Mouse (Mus musculus): Measurements from ENCODE around the gene Fdxacb1. TPM values are rescaled to one million over a fixed set of nuclear protein-coding genes. Genes with fewer than 3 reads are reported as not detected.

Gene Fdxacb1
- polyA plus RNA-seq, 1 experiment, result 9.3 TPM

GRCm38 (mm10) chr9:50746214-50746677, 21.8 kb upstream of the Fdxacb1 start, which contains the start of gene 2310030G06Rik:
TSS of gene 2310030G06Rik (minus strand) at chr9:50746536.
- Histone ChIP-seq H3K27ac (ENCODE audit: insufficient read depth, low read length) (no peak within 1 kb of the TSS), H3K4me1 (ENCODE audit: control insufficient read depth, insufficient read depth, low read length) (peaks cover 4% of the 10 kb centered on the region; the same call in 1 of the 2 replicates), H3K4me3 (ENCODE audit: insufficient read depth, low read length) (peak within 1 kb of the TSS; percentile 36)
- TF ChIP-seq CTCF (IDR thresholded peaks at IDR 0.05; ENCODE audit: borderline replicate concordance, insufficient read depth, low read length) (no peak), POLR2A (IDR thresholded peaks at IDR 0.05; ENCODE audit: low read depth, low read length) (0 out of 2 replicates have a peak, but pooled peaks have one; percentile 29)

DNA sequence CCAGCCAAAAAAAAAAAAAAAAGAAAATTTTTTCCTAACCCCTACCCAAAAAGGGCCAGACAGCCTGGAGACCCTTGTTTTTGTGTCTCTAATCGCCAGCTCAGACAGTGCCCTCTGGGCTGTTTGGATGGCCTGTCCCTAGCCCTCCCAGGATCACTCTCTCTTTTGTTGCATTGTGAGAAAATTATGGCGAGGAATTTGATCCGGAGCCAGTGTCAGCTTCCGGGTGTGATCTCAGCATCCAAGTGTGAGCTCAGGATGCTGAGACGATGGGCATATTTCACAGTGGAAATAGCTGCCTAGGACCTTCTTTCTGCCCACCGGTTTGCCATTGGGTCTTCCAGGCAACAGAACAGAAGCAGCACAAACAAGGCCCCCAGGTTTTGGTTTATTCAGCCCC, 17.3 kb upstream of the Fdxacb1 start:
- H3K4me1 ChIP-seq (ENCODE audit: control insufficient read depth, insufficient read depth, low read length), result peaks cover 10% of the 10 kb centered on the region
- TF ChIP-seq CTCF (IDR thresholded peaks at IDR 0.05; ENCODE audit: borderline replicate concordance, insufficient read depth, low read length) (no peak), POLR2A (IDR thresholded peaks at IDR 0.05; ENCODE audit: low read depth, low read length) (no peak)
- H3K4me3 ChIP-seq (ENCODE audit: insufficient read depth, low read length), result no peak overlapping the region
- no peak overlapping the region for H3K27ac ChIP-seq (ENCODE audit: insufficient read depth, low read length)

DNA sequence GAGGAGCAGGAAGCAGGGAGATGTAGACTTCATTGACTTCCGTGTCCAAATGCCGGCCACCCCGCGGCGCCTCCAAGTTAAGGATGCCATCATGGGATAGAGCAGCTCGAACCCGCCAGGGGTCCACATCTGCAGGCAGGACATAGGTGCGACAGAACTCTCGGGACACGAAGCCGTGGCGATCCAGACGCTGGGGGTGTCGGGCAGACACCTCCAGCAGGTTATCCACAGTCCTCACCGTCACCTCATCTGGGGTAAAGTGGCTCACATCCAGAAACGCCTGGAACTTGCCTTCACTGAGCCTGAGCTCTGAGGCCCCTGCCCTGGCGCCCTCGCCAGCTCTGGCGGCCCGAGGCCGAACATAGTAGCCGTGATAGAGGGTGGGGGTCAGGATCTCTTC, 16.7 kb upstream of the Fdxacb1 start, which contains the start of gene Cryab:
Cryab (plus strand) TSS at position 3 of the 400 bp plus-strand sequence.
- TF ChIP-seq CTCF (IDR thresholded peaks at IDR 0.05; ENCODE audit: borderline replicate concordance, insufficient read depth, low read length), result no peak
- TF ChIP-seq POLR2A (IDR thresholded peaks at IDR 0.05; ENCODE audit: low read depth, low read length), result no peak
- H3K4me1 ChIP-seq (ENCODE audit: control insufficient read depth, insufficient read depth, low read length), result peaks cover 12% of the 10 kb centered on the region
- H3K27ac ChIP-seq (ENCODE audit: insufficient read depth, low read length), result peak within 1 kb of the TSS; percentile 90
- no peak within 1 kb of the TSS for H3K4me3 ChIP-seq (ENCODE audit: insufficient read depth, low read length)

DNA sequence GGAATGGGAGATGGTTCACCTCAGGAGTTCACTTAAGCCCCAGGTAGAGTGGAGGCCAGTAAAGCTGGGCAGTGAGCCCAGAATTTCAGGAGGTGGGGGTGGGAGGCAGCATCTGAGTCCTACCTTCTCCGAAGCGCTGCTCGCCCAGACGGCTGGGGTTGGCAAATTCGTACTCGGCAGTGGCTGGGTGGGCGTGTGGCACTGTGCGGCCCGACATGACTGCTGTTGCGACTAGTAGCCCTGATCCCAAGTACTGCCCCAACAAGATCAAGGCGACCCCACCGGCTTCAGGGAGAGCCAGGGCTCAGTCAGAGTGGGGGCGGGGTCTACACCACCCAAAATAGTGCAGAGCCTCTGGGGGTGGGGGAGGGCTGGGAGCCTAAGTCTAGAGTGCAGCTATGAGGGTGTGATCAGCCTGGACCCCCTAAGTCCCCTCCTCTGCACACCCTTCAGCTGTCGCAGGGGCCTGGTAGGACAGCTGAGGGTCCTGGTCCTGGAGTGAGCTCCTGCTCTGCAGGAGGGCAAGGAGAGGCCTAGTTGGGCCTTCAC, 15.9 kb upstream of the Fdxacb1 start, which contains the start of gene Hspb2:
Hspb2 (minus strand) TSS at position 301 of the 549 bp plus-strand sequence.
- H3K4me3 ChIP-seq (ENCODE audit: insufficient read depth, low read length), result peak within 1 kb of the TSS; percentile 43
- TF ChIP-seq POLR2A (IDR thresholded peaks at IDR 0.05; ENCODE audit: low read depth, low read length) (no peak), CTCF (IDR thresholded peaks at IDR 0.05; ENCODE audit: borderline replicate concordance, insufficient read depth, low read length) (no peak)
- peak within 1 kb of the TSS; percentile 90 for H3K27ac ChIP-seq (ENCODE audit: insufficient read depth, low read length)
- peaks cover 12% of the 10 kb centered on the region for H3K4me1 ChIP-seq (ENCODE audit: control insufficient read depth, insufficient read depth, low read length)

DNA sequence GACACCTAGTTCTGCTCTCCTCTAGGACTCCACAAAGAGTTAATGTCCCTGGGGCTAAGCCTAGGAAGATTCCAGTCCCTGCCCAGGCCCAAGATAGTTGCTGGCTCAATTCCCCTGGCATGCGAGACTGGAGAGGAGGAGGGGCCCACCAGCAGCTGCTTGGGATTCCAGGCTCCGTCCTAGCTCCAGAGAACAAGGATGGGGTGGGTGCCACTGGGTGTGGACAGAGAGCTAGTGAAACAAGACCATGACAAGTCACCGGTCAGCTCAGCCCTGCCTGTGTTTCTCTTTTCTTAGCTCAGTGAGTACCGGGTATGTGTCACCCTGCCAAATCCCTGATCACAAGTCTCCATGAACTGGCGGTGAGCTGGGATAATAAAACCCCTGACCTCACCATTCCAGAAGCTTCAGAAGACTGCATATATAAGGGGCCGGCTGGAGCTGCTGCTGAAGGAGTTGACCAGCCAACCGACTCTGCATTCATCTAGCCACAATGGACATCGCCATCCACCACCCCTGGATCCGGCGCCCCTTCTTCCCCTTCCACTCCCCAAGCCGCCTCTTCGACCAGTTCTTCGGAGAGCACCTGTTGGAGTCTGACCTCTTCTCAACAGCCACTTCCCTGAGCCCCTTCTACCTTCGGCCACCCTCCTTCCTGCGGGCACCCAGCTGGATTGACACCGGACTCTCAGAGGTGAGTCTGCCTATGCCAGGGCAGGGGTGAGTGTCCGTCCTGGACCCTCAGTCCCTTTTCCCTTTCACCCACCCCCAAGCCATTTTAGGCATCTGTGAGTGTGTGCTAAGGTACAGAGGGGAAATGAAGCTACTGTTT, 15.0 kb upstream of the Fdxacb1 start:
- peak; percentile 77 for TF ChIP-seq POLR2A (IDR thresholded peaks at IDR 0.05; ENCODE audit: low read depth, low read length)
- TF ChIP-seq CTCF (IDR thresholded peaks at IDR 0.05; ENCODE audit: borderline replicate concordance, insufficient read depth, low read length), result no peak
- peak overlapping the region; percentile 43 for H3K4me3 ChIP-seq (ENCODE audit: insufficient read depth, low read length)
- peak overlapping the region; percentile 90 for H3K27ac ChIP-seq (ENCODE audit: insufficient read depth, low read length)
- H3K4me1 ChIP-seq (ENCODE audit: control insufficient read depth, insufficient read depth, low read length), result peaks cover 12% of the 10 kb centered on the region

- TF ChIP-seq CTCF (IDR thresholded peaks at IDR 0.05; ENCODE audit: borderline replicate concordance, insufficient read depth, low read length) (no peak), POLR2A (IDR thresholded peaks at IDR 0.05; ENCODE audit: low read depth, low read length) (no peak)
- Histone ChIP-seq H3K27ac (ENCODE audit: insufficient read depth, low read length) (peak overlapping the region; percentile 90), H3K4me3 (ENCODE audit: insufficient read depth, low read length) (peak overlapping the region; percentile 43), H3K4me1 (ENCODE audit: control insufficient read depth, insufficient read depth, low read length) (peaks cover 12% of the 10 kb centered on the region)
These were observed 14.1 kb upstream of the Fdxacb1 start for GRCm38 (mm10) chr9:50753947-50754346.

DNA sequence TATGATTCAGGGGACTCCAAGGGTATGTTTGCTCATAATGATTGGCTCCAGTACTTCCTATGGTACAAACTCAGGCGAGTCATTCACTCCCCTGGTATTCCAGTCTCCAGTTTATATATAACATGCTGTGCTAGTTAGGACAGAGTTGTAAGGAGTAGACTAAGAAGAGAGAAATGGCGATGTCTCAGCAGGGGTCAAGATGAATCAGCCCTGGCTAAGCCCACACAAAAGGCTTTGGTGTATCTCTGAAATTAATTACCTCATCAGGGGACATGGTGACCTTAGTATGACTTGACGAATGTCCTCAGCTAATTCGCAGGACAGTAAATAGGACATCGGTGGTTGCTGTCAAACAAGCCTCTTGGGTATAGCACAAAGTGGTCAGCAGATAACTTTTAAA, 11.3 kb upstream of the Fdxacb1 start:
- peaks cover 8% of the 10 kb centered on the region for H3K4me1 ChIP-seq (ENCODE audit: control insufficient read depth, insufficient read depth, low read length)
- H3K27ac ChIP-seq (ENCODE audit: insufficient read depth, low read length), result no peak overlapping the region
- H3K4me3 ChIP-seq (ENCODE audit: insufficient read depth, low read length), result no peak overlapping the region
- TF ChIP-seq POLR2A (IDR thresholded peaks at IDR 0.05; ENCODE audit: low read depth, low read length) (no peak), CTCF (IDR thresholded peaks at IDR 0.05; ENCODE audit: borderline replicate concordance, insufficient read depth, low read length) (no peak)

DNA sequence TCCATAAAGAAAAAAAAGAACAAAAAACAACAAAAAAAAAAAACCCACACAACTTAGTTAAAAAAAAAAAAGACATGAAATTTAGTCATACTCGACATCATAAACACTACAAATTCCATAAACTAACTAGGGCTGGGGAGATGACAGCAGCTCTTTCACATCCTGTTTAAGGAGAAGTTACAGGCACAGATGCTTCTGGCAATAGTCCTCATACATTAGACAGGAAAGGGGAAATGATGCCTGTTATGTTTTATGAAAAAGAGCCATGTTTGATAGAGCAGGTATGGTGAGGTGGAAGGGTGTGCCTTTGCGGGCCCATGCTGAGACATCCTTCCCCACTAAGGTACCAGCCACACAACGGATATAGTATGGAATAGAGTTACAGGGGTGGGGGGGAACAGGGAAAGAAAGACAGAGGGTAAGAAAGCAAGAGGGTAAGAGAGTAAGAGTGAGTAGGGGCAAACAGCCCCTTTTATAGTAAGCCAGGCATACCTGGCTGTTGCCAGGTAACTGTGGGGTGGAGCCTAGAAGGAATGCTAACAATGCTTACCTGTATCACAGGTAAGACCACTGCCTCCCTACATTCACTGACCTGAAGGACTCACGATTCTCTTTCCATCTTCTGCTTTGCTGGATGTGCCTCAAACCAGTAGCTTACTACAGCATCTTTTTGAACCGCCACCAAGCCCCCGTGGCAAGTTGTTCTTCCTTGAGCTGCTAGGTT, 6.4 kb upstream of the Fdxacb1 start:
- no peak for TF ChIP-seq CTCF (IDR thresholded peaks at IDR 0.05; ENCODE audit: borderline replicate concordance, insufficient read depth, low read length)
- TF ChIP-seq POLR2A (IDR thresholded peaks at IDR 0.05; ENCODE audit: low read depth, low read length), result no peak
- H3K27ac ChIP-seq (ENCODE audit: insufficient read depth, low read length), result no peak overlapping the region

DNA sequence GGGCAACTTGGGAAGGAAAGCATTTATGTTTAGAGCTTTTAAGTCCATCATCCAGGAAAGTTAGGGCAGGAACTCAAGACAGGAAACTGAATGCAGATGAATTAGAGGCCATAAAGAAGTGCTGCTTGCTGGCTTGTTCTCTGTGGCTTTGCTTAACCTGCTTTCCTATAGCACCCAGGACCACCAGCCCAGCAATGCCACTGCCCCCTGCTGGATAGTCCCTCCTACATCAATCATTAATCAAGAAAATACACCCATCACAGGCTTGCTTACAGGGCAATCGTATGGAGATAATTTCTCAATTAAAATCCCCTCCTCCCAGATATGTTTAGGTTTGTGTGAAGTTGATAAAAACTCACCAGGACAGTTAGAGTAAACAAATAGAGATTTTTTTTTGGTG, 4.7 kb upstream of the Fdxacb1 start:
- TF ChIP-seq POLR2A (IDR thresholded peaks at IDR 0.05; ENCODE audit: low read depth, low read length) (no peak), CTCF (IDR thresholded peaks at IDR 0.05; ENCODE audit: borderline replicate concordance, insufficient read depth, low read length) (peak; percentile 45; the same call in 1 of the 2 replicates)
- Histone ChIP-seq H3K4me1 (ENCODE audit: control insufficient read depth, insufficient read depth, low read length) (no peaks in the 10 kb centered on the region), H3K27ac (ENCODE audit: insufficient read depth, low read length) (no peak overlapping the region), H3K4me3 (ENCODE audit: insufficient read depth, low read length) (no peak overlapping the region)

More for the DNA sequence above, 6.4 kb upstream of the Fdxacb1 start:
- H3K4me1 ChIP-seq (ENCODE audit: control insufficient read depth, insufficient read depth, low read length), result no peaks in the 10 kb centered on the region; the same call in 1 of the 2 replicates
- H3K4me3 ChIP-seq (ENCODE audit: insufficient read depth, low read length), result no peak overlapping the region

Data from embryonic fibroblast, embryonic 13.5 days (primary cell).